Mouse (Mus musculus) intestine, postnatal 0 days (tissue): ENCODE measurements at regions not wholly inside any gene's neighbourhood (a gene's known extent, or its start where the extent isn't known, plus 50 kb on each side); places are given as distances from the start of the nearest gene placed in this dataset.

ENCODE experiments used
- ATAC-seq: fragments of 200-750 bp; cut with Nextera tagmentation; 2 replicates; pipeline ENCODE4 v1.8.0; 2017; ENCODE audit warnings: mild to moderate bottlenecking, moderate TSS enrichment, moderate library complexity
- H3K27ac ChIP-seq: fragments of 300-500 bp; sonication (generic); 2 replicates; pipeline ENCODE4 v1.5.1; 2014; ENCODE audit warnings: mild to moderate bottlenecking, low read depth, low read length, moderate library complexity
- H3K27me3 ChIP-seq: fragments of 300-500 bp; sonication (generic); replicated peaks from 2 replicates; pipeline ENCODE4 v1.6.1; 2014; ENCODE audit warnings: low read length, mixed read lengths; ENCODE audit not compliant: control insufficient read depth, insufficient read depth
- H3K36me3 ChIP-seq: fragments of 300-500 bp; sonication (generic); 2 replicates; pipeline ENCODE4 v1.6.1; 2014; ENCODE audit warnings: mild to moderate bottlenecking, moderate library complexity; ENCODE audit not compliant: control insufficient read depth, insufficient read depth
- H3K4me1 ChIP-seq: fragments of 300-500 bp; sonication (generic); replicated peaks from 2 replicates; pipeline ENCODE4 v1.6.1; 2014; ENCODE audit warnings: antibody characterized with exemption, low read length, mixed read lengths; ENCODE audit not compliant: control insufficient read depth, insufficient read depth
- H3K4me2 ChIP-seq: fragments of 300-500 bp; sonication (generic); replicated peaks from 2 replicates; pipeline ENCODE4 v1.6.1; 2014; ENCODE audit warnings: low read depth, mild to moderate bottlenecking, moderate library complexity
- H3K4me3 ChIP-seq: fragments of 300-500 bp; sonication (generic); 2 replicates; pipeline ENCODE4 v1.5.1; 2014; ENCODE audit warnings: low read depth, low read length
- H3K9ac ChIP-seq: fragments of 300-500 bp; sonication (generic); 2 replicates; pipeline ENCODE4 v1.6.1; 2014; ENCODE audit warnings: mild to moderate bottlenecking, low read depth, low read length
- H3K9me3 ChIP-seq: fragments of 300-500 bp; sonication (generic); 2 replicates; pipeline ENCODE4 v1.6.1; 2016; ENCODE audit warnings: mixed run types; ENCODE audit not compliant: control insufficient read depth
- CTCF ChIP-seq: sonication (generic); IDR thresholded peaks from 2 replicates; pipeline ENCODE4 v1.5.1; 2016; ENCODE audit warnings: low read depth, mild to moderate bottlenecking, control low read depth, antibody characterized with exemption, moderate library complexity
- WGBS: fragments of 180-500 bp; shearing (Covaris S2); extraction: QIAGEN DNeasy Blood & Tissue Kit; methylation state at CpG from one replicate; pipeline ENCODE4 v1.1.7; 2014; 5-methylcytosine and 5-hydroxymethylcytosine counted together

GRCm38 (mm10) chr11:112708119-112708730, 73.8 kb upstream of the Sox9 start:
- Histone ChIP-seq H3K9me3 (no peaks in the 10 kb centered on the region), H3K9ac (no peak overlapping the region), H3K27me3 (no peaks in the 10 kb centered on the region), H3K36me3 (no peaks in the 10 kb centered on the region), H3K4me3 (no peak overlapping the region), H3K4me2 (no peak overlapping the region), H3K27ac (no peak overlapping the region), H3K4me1 (no peaks in the 10 kb centered on the region)
- no peak for ATAC-seq
- no peak for TF ChIP-seq CTCF
- WGBS, result 71% methylated on average over 11 of the region's 11 CpGs

- Histone ChIP-seq H3K36me3 (no peaks in the 10 kb centered on the region), H3K4me2 (no peak overlapping the region), H3K9me3 (no peaks in the 10 kb centered on the region), H3K4me3 (no peak overlapping the region), H3K27me3 (no peaks in the 10 kb centered on the region), H3K4me1 (no peaks in the 10 kb centered on the region), H3K9ac (no peak overlapping the region), H3K27ac (no peak overlapping the region)
- no peak for TF ChIP-seq CTCF
- no peak for ATAC-seq
- 75% methylated on average over 5 of the region's 5 CpGs for WGBS
Measured at GRCm38 (mm10) chr11:112711656-112712055, 70.4 kb upstream of the Sox9 start.

- no peak for ATAC-seq
- no peaks in the 10 kb centered on the region for H3K36me3 ChIP-seq
- no peak overlapping the region for H3K4me3 ChIP-seq
- H3K27ac ChIP-seq, result no peak overlapping the region
- peak; percentile 29; the same call in 1 of the 2 replicates for TF ChIP-seq CTCF
- no peaks in the 10 kb centered on the region for H3K4me1 ChIP-seq
- no peak overlapping the region for H3K4me2 ChIP-seq
- no peak overlapping the region for H3K9ac ChIP-seq
- no peaks in the 10 kb centered on the region for H3K9me3 ChIP-seq
- no peaks in the 10 kb centered on the region for H3K27me3 ChIP-seq
- 59% methylated on average over 2 of the region's 2 CpGs for WGBS
Measured at GRCm38 (mm10) chr11:112718547-112718946, 63.5 kb upstream of the Sox9 start.

DNA sequence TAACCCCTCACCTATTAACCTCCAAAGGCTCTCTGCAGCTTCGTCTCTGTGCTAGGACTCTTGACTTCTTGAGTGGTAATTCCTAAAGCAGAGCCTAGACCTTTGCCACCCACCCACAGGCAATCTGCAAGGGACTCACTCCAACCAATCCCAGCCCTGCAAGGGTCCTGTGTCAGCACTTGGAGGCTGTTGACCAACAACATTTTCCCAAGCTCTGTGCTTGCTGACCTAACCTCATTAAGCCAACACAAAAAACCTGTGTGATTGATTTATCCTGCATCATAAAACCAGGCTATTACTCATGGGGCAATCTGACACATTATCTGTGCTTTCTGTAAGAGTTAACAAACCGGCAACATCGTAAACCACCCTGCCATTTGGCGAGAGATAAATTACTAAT, 61.4 kb upstream of the Sox9 start:
- Histone ChIP-seq H3K4me3 (no peak overlapping the region), H3K27ac (no peak overlapping the region), H3K27me3 (no peaks in the 10 kb centered on the region), H3K9me3 (no peaks in the 10 kb centered on the region), H3K36me3 (no peaks in the 10 kb centered on the region), H3K9ac (no peak overlapping the region), H3K4me1 (no peaks in the 10 kb centered on the region), H3K4me2 (no peak overlapping the region)
- WGBS, result 43% methylated on average over 4 of the region's 4 CpGs
- no peak for ATAC-seq
- TF ChIP-seq CTCF, result no peak

- Histone ChIP-seq H3K27ac (no peak overlapping the region), H3K9ac (no peak overlapping the region), H3K9me3 (no peaks in the 10 kb centered on the region), H3K4me2 (no peak overlapping the region), H3K36me3 (no peaks in the 10 kb centered on the region), H3K27me3 (no peaks in the 10 kb centered on the region), H3K4me1 (peaks cover 4% of the 10 kb centered on the region; the same call in 1 of the 2 replicates), H3K4me3 (no peak overlapping the region)
- no peak for ATAC-seq
- WGBS, result 16% methylated on average over 4 of the region's 4 CpGs
- no peak for TF ChIP-seq CTCF
Measured at GRCm38 (mm10) chr11:112722936-112723335, 59.1 kb upstream of the Sox9 start.

DNA sequence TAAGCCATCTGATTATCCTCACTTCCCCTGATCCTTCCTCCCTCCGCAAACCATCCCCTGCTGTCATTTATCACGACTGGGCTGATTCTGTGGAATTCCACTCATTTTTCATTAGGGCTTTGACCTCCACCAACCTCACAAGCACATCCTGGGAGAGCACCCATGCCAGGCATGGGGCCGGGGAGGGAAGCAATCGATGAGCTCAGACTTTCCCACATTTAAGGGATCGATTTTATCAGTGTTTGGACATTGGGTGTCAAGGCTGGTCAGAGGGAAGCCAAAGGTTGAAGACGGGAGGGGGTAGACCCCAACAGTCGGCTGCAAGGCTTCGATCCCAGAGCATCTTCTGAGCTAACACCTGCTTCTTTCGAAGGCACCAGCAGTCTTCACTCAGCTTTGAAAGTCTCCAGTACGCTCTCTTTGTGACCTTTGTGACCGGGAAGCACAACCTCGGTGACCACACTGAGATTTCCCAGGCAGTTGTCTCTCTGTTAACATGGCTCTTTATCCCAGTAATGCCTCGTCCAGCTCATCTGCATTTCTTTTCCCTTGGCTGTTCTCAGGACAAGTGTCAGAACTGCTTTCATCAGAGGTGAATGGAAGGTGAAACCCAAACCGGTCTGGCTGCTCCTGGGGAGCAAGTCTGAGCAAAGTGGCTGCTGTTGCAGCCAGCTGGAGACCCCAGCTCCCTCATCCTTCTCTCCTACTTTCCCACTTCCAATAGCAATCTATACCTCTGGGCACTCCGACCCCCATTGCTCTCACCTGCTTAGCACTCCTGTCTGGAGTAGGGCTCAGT, 53.7 kb upstream of the Sox9 start:
- H3K27ac ChIP-seq, result no peak overlapping the region
- TF ChIP-seq CTCF, result no peak
- WGBS, result 30% methylated on average over 15 of the region's 15 CpGs
- H3K27me3 ChIP-seq, result no peaks in the 10 kb centered on the region
- H3K4me3 ChIP-seq, result no peak overlapping the region
- no peaks in the 10 kb centered on the region for H3K9me3 ChIP-seq
- peaks cover 4% of the 10 kb centered on the region; the same call in 1 of the 2 replicates for H3K4me1 ChIP-seq
- ATAC-seq, result no peak
- no peaks in the 10 kb centered on the region for H3K36me3 ChIP-seq
- H3K4me2 ChIP-seq, result no peak overlapping the region
- H3K9ac ChIP-seq, result no peak overlapping the region
